Mouse (Mus musculus): ENCODE measurements at regions not wholly inside any gene's neighbourhood (a gene's known extent, or its start where the extent isn't known, plus 50 kb on each side); places are given as distances from the start of the nearest gene placed in this dataset.
A peak's percentile ranks its signal among the peaks of the same experiment; 100 is the strongest.

DNA sequence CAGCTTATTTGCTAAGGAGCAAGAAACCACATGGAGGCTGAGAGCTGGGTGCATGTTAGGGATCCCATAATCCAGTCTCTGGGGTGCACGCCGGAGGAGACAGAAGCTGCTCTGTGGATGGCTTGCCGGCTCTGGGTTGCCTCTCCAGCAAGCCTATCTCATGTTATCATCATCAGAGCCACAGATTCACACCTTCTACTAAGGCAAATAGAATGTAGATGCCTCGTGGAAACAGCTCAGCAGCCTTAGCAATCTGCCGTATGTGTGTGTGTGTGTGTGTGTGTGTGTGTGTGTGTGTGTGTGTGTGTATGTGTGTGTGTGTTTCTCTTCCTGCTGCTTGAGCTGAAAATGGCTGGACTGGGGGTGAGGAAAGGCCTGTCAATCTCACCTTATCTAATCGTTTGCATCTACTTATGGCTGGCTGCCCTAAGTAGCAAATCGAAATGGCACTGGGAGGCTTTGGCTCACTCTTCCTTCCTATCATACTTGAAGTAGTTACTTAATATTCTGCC is 191.7 kb downstream of the Dact1 start:
- Histone ChIP-seq H3K36me3 (ENCODE audit: control insufficient read depth, insufficient read depth, low read length) (no peaks in the 10 kb centered on the region), H3K4me1 (replicated peaks; ENCODE audit: control insufficient read depth, insufficient read depth, low read length) (no peaks in the 10 kb centered on the region), H3K4me3 (ENCODE audit: low read length) (no peak overlapping the region), H3K9ac (ENCODE audit: low read length) (no peak overlapping the region), H3K27ac (ENCODE audit: low read length) (no peak overlapping the region), H3K4me2 (ENCODE audit: low read depth, low read length) (no peak overlapping the region), H3K27me3 (ENCODE audit: control insufficient read depth, insufficient read depth, low read depth, low read length) (no peaks in the 10 kb centered on the region), H3K9me3 (ENCODE audit: control insufficient read depth, low read length) (no peaks in the 10 kb centered on the region)
- WGBS = 44% methylated on average over 7 of the region's 7 CpGs
- ATAC-seq (ENCODE audit: low read depth) = no peak

DNA sequence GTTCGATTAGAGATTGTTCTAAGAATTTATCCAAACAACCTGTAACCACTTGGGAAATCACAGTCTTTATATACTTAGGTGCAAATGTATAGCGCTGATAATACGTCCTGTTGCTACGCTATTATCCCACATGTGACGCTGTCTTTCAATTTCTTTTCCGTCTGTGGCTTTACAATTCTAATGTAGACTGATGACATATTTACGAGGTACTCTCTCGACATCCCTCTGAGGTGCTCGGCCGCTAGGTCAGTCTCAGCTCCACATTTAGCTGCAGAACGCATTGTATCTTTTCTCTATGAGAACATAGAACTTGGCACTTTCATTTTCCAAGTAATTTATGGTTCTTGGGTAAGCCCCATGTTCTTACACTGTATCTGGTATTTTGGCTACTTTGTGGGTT is 193.6 kb downstream of the Dact1 start:
- Histone ChIP-seq H3K4me1 (replicated peaks; ENCODE audit: control insufficient read depth, insufficient read depth, low read length) (no peaks in the 10 kb centered on the region), H3K9ac (ENCODE audit: low read length) (no peak overlapping the region), H3K4me2 (ENCODE audit: low read depth, low read length) (no peak overlapping the region; the same call in 1 of the 2 replicates), H3K36me3 (ENCODE audit: control insufficient read depth, insufficient read depth, low read length) (no peaks in the 10 kb centered on the region), H3K4me3 (ENCODE audit: low read length) (no peak overlapping the region), H3K9me3 (ENCODE audit: control insufficient read depth, low read length) (no peaks in the 10 kb centered on the region), H3K27me3 (ENCODE audit: control insufficient read depth, insufficient read depth, low read depth, low read length) (no peaks in the 10 kb centered on the region), H3K27ac (ENCODE audit: low read length) (no peak overlapping the region)
- WGBS = 59% methylated on average over 11 of the region's 11 CpGs
- no peak for ATAC-seq (ENCODE audit: low read depth)

DNA sequence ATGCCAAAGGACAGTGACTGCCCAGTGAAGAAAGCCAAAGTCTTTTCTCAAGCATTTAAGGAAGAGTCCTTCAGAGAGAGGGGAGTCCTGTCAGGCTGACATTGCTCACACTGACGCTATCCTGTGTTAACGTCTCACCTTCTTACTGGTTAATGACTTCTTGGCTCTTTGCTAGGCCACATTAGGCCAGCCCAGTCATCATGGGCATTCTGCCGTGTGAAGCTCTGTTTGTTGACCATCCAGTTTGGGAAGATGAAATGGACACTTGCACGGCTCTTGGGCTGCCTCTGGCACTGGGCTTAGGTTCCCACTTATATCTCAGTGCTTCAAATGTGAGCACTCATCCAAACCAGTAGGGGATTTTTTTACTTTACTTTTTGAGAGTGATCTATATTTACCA is 196.5 kb downstream of the Dact1 start:
- Histone ChIP-seq H3K4me2 (ENCODE audit: low read depth, low read length) (no peak overlapping the region), H3K4me1 (replicated peaks; ENCODE audit: control insufficient read depth, insufficient read depth, low read length) (no peaks in the 10 kb centered on the region), H3K9me3 (ENCODE audit: control insufficient read depth, low read length) (no peaks in the 10 kb centered on the region), H3K27ac (ENCODE audit: low read length) (no peak overlapping the region), H3K27me3 (ENCODE audit: control insufficient read depth, insufficient read depth, low read depth, low read length) (no peaks in the 10 kb centered on the region), H3K4me3 (ENCODE audit: low read length) (no peak overlapping the region), H3K9ac (ENCODE audit: low read length) (no peak overlapping the region), H3K36me3 (ENCODE audit: control insufficient read depth, insufficient read depth, low read length) (no peaks in the 10 kb centered on the region)
- no peak for ATAC-seq (ENCODE audit: low read depth)
- WGBS = 53% methylated on average over 4 of the region's 4 CpGs

- Histone ChIP-seq H3K4me1 (replicated peaks; ENCODE audit: control insufficient read depth, insufficient read depth, low read length) (no peaks in the 10 kb centered on the region), H3K9me3 (ENCODE audit: control insufficient read depth, low read length) (no peaks in the 10 kb centered on the region), H3K4me2 (ENCODE audit: low read depth, low read length) (no peak overlapping the region), H3K27me3 (ENCODE audit: control insufficient read depth, insufficient read depth, low read depth, low read length) (no peaks in the 10 kb centered on the region), H3K9ac (ENCODE audit: low read length) (no peak overlapping the region), H3K4me3 (ENCODE audit: low read length) (no peak overlapping the region), H3K27ac (ENCODE audit: low read length) (no peak overlapping the region), H3K36me3 (ENCODE audit: control insufficient read depth, insufficient read depth, low read length) (no peaks in the 10 kb centered on the region)
- WGBS = 43% methylated on average over 1 of the region's 1 CpGs
- no peak for ATAC-seq (ENCODE audit: low read depth)
Measured at GRCm38 (mm10) chr12:71506716-71507115, 197.0 kb downstream of the Dact1 start.

DNA sequence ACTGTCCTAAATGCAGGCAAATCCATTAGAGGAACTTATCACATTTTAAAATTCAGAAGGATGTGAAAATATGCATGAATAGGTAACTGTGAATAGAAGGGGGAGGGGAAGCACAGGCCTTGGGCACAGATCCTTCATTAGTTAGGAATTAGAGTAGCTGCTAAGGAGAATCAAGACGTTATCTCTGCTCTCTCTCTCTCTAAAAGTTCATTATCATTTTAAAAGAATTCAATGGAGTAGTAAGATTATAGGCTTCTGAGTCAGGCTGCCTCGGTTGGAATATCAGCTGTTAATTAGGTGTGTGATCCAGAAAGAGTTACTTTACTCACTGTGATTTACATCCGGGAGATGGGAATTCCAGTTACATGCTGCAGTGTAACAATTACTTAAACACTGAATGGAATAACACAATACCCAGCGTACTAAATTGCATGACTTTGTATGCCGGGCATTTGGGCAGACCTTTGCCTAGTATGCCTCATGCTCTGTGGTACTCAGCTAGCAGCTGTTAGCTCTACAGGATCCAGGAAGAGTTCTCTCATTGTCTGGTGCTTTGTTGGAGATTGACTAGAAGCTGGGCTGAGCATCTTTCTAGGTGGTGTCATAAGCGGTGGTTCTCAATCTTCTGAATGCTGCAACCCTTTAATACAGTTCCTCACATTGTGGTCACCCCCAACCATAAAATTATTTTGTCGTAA is 203.4 kb downstream of the Dact1 start:
- Histone ChIP-seq H3K36me3 (ENCODE audit: control insufficient read depth, insufficient read depth, low read length) (no peaks in the 10 kb centered on the region), H3K27ac (ENCODE audit: low read length) (no peak overlapping the region), H3K4me3 (ENCODE audit: low read length) (no peak overlapping the region), H3K4me1 (replicated peaks; ENCODE audit: control insufficient read depth, insufficient read depth, low read length) (no peaks in the 10 kb centered on the region), H3K9ac (ENCODE audit: low read length) (no peak overlapping the region), H3K27me3 (ENCODE audit: control insufficient read depth, insufficient read depth, low read depth, low read length) (no peaks in the 10 kb centered on the region), H3K4me2 (ENCODE audit: low read depth, low read length) (no peak overlapping the region), H3K9me3 (ENCODE audit: control insufficient read depth, low read length) (no peaks in the 10 kb centered on the region)
- WGBS = 70% methylated on average over 7 of the region's 7 CpGs
- no peak for ATAC-seq (ENCODE audit: low read depth)

- no peak overlapping the region for H3K9ac ChIP-seq (ENCODE audit: low read length)
- no peak overlapping the region for H3K4me2 ChIP-seq (ENCODE audit: low read depth, low read length)
- H3K36me3 ChIP-seq (ENCODE audit: control insufficient read depth, insufficient read depth, low read length) = no peaks in the 10 kb centered on the region
- no peaks in the 10 kb centered on the region for H3K27me3 ChIP-seq (ENCODE audit: control insufficient read depth, insufficient read depth, low read depth, low read length)
- ATAC-seq (ENCODE audit: low read depth) = peak; percentile 41; the same call in 1 of the 2 replicates
- H3K27ac ChIP-seq (ENCODE audit: low read length) = no peak overlapping the region
- H3K4me3 ChIP-seq (ENCODE audit: low read length) = no peak overlapping the region
- H3K4me1 ChIP-seq (replicated peaks; ENCODE audit: control insufficient read depth, insufficient read depth, low read length) = 0 out of 2 replicates have a peak, but pooled peaks cover 2% of the 10 kb centered on the region
- 38% methylated on average over 1 of the region's 1 CpGs for WGBS
- no peaks in the 10 kb centered on the region for H3K9me3 ChIP-seq (ENCODE audit: control insufficient read depth, low read length)
Measured at GRCm38 (mm10) chr12:71519520-71519919, 209.8 kb downstream of the Dact1 start.

GRCm38 (mm10) chr12:71521936-71522335 is 212.3 kb downstream of the Dact1 start:
- no peak for ATAC-seq (ENCODE audit: low read depth)
- H3K4me2 ChIP-seq (ENCODE audit: low read depth, low read length) = no peak overlapping the region
- H3K9ac ChIP-seq (ENCODE audit: low read length) = no peak overlapping the region
- 0 out of 2 replicates have a peak, but pooled peaks cover 2% of the 10 kb centered on the region for H3K4me1 ChIP-seq (replicated peaks; ENCODE audit: control insufficient read depth, insufficient read depth, low read length)
- no peak overlapping the region for H3K27ac ChIP-seq (ENCODE audit: low read length)
- WGBS = 58% methylated on average over 3 of the region's 3 CpGs
- H3K36me3 ChIP-seq (ENCODE audit: control insufficient read depth, insufficient read depth, low read length) = no peaks in the 10 kb centered on the region
- H3K27me3 ChIP-seq (ENCODE audit: control insufficient read depth, insufficient read depth, low read depth, low read length) = no peaks in the 10 kb centered on the region
- no peak overlapping the region for H3K4me3 ChIP-seq (ENCODE audit: low read length)
- no peaks in the 10 kb centered on the region for H3K9me3 ChIP-seq (ENCODE audit: control insufficient read depth, low read length)

- no peak for ATAC-seq (ENCODE audit: low read depth)
- H3K4me3 ChIP-seq (ENCODE audit: low read length) = no peak overlapping the region
- no peak overlapping the region for H3K4me2 ChIP-seq (ENCODE audit: low read depth, low read length)
- H3K27ac ChIP-seq (ENCODE audit: low read length) = no peak overlapping the region
- H3K9ac ChIP-seq (ENCODE audit: low read length) = no peak overlapping the region
- H3K4me1 ChIP-seq (replicated peaks; ENCODE audit: control insufficient read depth, insufficient read depth, low read length) = 0 out of 2 replicates have a peak, but pooled peaks cover 2% of the 10 kb centered on the region
- no peaks in the 10 kb centered on the region for H3K9me3 ChIP-seq (ENCODE audit: control insufficient read depth, low read length)
- WGBS = 26% methylated on average over 5 of the region's 5 CpGs
- H3K36me3 ChIP-seq (ENCODE audit: control insufficient read depth, insufficient read depth, low read length) = no peaks in the 10 kb centered on the region
- no peaks in the 10 kb centered on the region for H3K27me3 ChIP-seq (ENCODE audit: control insufficient read depth, insufficient read depth, low read depth, low read length)
Measured at GRCm38 (mm10) chr12:71522451-71522850, 212.8 kb downstream of the Dact1 start.

DNA sequence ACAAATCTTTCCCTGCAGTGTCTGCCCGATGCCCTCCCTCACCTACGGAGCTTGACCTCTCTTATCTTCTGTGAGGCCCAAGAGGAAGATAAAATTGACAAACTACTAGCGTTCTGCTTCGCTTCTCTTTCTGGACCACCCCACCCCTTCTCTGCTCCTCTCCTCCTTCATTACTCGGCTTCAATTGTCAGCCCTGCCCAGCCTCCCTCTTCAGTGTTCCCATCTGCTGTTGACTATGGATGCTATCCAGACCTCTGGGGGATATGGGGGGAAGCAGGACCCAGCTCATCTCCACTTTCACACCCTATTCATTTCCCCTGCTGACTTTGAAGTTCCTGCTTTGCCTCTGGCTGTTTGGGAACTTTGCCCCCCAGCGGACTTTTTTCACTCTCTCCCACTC is 214.5 kb downstream of the Dact1 start:
- Histone ChIP-seq H3K36me3 (ENCODE audit: control insufficient read depth, insufficient read depth, low read length) (no peaks in the 10 kb centered on the region), H3K4me2 (ENCODE audit: low read depth, low read length) (no peak overlapping the region), H3K4me1 (replicated peaks; ENCODE audit: control insufficient read depth, insufficient read depth, low read length) (0 out of 2 replicates have a peak, but pooled peaks cover 2% of the 10 kb centered on the region), H3K27ac (ENCODE audit: low read length) (no peak overlapping the region), H3K9ac (ENCODE audit: low read length) (no peak overlapping the region), H3K9me3 (ENCODE audit: control insufficient read depth, low read length) (no peaks in the 10 kb centered on the region), H3K4me3 (ENCODE audit: low read length) (no peak overlapping the region), H3K27me3 (ENCODE audit: control insufficient read depth, insufficient read depth, low read depth, low read length) (no peaks in the 10 kb centered on the region)
- 14% methylated on average over 6 of the region's 6 CpGs for WGBS
- ATAC-seq (ENCODE audit: low read depth) = peak; percentile 56; the same call in 1 of the 2 replicates

Measured in lung, embryonic 16.5 days (tissue).